Mouse (Mus musculus): ENCODE measurements around the gene Gpx7.

DNA sequence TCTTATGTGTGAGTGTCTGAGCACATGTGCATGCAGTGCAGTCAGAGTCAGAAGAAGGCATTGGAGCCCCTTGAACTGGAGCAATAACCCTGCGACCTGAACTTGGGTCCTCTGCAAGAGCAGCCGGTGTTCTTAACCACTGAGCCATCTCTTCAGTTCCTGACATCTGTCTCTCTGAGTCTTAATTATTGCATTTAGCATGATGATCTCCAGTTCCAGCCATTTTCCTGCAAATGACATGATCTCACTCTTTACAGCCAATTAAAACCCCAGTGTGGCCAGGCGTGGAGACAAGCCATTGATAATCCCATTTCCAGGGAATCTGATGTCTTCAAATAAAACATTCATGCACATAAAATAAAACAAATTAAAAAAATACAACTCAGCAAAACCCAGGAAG is 18.0 kb downstream of the Gpx7 start:
- TF ChIP-seq CTCF (IDR thresholded peaks at IDR 0.05; ENCODE audit: extremely low read depth, insufficient read depth, insufficient read length, insufficient replicate concordance) (no peak), POLR2A (IDR thresholded peaks at IDR 0.05; ENCODE audit: low read depth, low read length) (no peak)

Measured in spleen, adult 2 months (tissue).